Mouse (Mus musculus) neural tube, embryonic 13.5 days (tissue): Measurements from ENCODE around the gene Cyb5b. TPM values are rescaled to one million over a fixed set of nuclear protein-coding genes. Genes with fewer than 3 reads are reported as not detected.
"Not testable (repeated sequence)": the region's sequence is repeated elsewhere in the genome, so short reads cannot be mapped to it uniquely, and the experiment has no call there.

ENCODE experiments used
- ATAC-seq: fragments of 200-750 bp; cut with Nextera tagmentation; 2 replicates; pipeline ENCODE4 v1.8.0; 2017; ENCODE audit warnings: low read depth, mild to moderate bottlenecking, moderate TSS enrichment, moderate library complexity
- H3K27ac ChIP-seq: fragments of 300-500 bp; sonication (generic); replicated peaks from 2 replicates; pipeline ENCODE4 v1.5.1; 2015; ENCODE audit warnings: moderate library complexity, mild to moderate bottlenecking, inconsistent platforms
- H3K27me3 ChIP-seq: fragments of 300-500 bp; sonication (generic); 2 replicates; pipeline ENCODE4 v1.6.1; 2015; ENCODE audit warnings: mild to moderate bottlenecking, inconsistent platforms
- H3K36me3 ChIP-seq: fragments of 300-500 bp; sonication (generic); 2 replicates; pipeline ENCODE4 v1.6.1; 2015; ENCODE audit warnings: mild to moderate bottlenecking, inconsistent platforms
- H3K4me1 ChIP-seq: fragments of 300-500 bp; sonication (generic); replicated peaks from 2 replicates; pipeline ENCODE4 v1.6.1; 2015; ENCODE audit warnings: inconsistent platforms
- H3K4me2 ChIP-seq: fragments of 300-500 bp; sonication (generic); 2 replicates; pipeline ENCODE4 v1.6.1; 2015; ENCODE audit warnings: inconsistent platforms, mild to moderate bottlenecking, moderate library complexity
- H3K4me3 ChIP-seq: fragments of 300-500 bp; sonication (generic); 2 replicates; pipeline ENCODE4 v1.5.1; 2015; ENCODE audit warnings: mild to moderate bottlenecking, inconsistent platforms
- H3K9ac ChIP-seq: fragments of 300-500 bp; sonication (generic); 2 replicates; pipeline ENCODE4 v1.6.1; 2015; ENCODE audit warnings: moderate library complexity, mild to moderate bottlenecking, inconsistent platforms
- H3K9me3 ChIP-seq: fragments of 300-500 bp; sonication (generic); 2 replicates; pipeline ENCODE4 v1.6.1; 2016; ENCODE audit warnings: inconsistent platforms
- WGBS: fragments of 180-500 bp; shearing (Covaris S2); methylation state at CpG from one replicate; pipeline ENCODE4 v1.1.7; 2015; 5-methylcytosine and 5-hydroxymethylcytosine counted together
- polyA plus RNA-seq: library from polyadenylated mRNA; unstranded; fragments of >200 nt; fragmentation: Nextera tagmentation; extraction: Ambion mirVana; gene quantifications from 2 replicates; pipeline ENCODE4 v1.2.1, GENCODE M21; 2015

Cyb5b gene
- 94.1 and 105 TPM in 2 replicates for polyA plus RNA-seq

DNA sequence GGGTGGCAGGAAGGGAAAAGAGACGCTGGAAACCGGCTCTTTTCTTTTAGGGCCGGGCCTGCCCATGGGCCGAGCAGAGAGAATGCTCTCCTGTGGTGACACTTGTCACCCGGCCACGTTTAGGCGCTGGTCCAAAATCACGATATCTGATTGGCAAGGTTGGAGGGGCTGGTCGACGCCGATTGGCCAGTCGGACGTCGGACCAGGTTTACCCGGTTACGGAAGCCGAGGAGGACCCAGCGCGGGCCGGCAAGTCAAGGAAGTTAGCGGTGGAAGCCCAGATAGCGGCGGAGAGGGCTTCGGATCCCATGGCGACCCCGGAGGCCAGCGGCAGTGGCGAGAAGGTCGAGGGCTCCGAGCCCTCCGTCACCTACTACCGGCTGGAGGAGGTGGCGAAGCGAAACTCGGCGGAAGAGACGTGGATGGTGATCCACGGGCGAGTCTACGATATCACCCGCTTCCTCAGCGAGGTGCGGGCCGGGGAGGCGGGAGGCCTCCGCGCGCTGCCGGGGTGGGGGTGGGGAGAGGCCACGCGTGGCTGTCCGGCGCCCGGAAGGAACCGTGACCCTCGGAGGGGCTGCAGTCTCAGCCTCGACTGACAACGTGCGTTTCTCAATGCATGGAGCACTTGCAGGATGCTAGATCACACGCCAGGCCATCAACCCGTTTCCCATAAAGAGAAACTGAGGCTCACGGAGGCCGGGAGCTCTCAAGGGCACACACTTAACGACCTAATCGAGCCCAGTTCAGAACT, at the start of gene Cyb5b:
Cyb5b (plus strand) TSS at position 237 of the 754 bp plus-strand sequence.
- WGBS: 1% methylated on average over 65 of the region's 65 CpGs
- Histone ChIP-seq H3K9ac (peak within 1 kb of the TSS; percentile 82), H3K4me1 (peaks cover 14% of the 10 kb centered on the region), H3K9me3 (no peaks in the 10 kb centered on the region), H3K27ac (peak within 1 kb of the TSS; percentile 81), H3K4me3 (peak within 1 kb of the TSS; percentile 60), H3K36me3 (peaks cover 28% of the 10 kb centered on the region), H3K27me3 (no peaks in the 10 kb centered on the region), H3K4me2 (peak within 1 kb of the TSS; percentile 78)
- ATAC-seq: peak; percentile 97

DNA sequence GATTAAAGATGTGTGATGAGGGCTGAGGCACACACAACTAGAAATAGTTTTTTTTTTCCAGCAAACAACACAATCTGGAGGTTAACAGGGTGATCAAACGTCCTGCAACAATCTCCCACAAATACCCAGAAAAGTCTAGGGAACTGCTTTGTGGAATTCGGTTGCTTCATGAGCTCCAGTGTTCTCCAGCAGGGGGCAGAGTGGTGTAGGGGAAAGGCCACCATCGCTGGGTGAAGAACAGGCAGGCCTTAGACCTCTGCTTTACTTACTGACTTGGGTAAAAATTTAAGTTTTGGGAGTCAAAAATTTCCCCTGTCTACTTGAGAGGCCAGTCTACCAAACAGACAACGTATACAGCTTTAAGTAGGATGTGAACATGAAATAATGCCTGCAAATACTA, 45.9 kb upstream of the Cyb5b start:
- no peak overlapping the region for H3K4me2 ChIP-seq
- H3K9ac ChIP-seq: no peak overlapping the region
- no peak overlapping the region for H3K4me3 ChIP-seq
- no peaks in the 10 kb centered on the region for H3K36me3 ChIP-seq
- no peak overlapping the region for H3K27ac ChIP-seq
- H3K27me3 ChIP-seq: no peaks in the 10 kb centered on the region
- 8% methylated on average over 4 of the region's 4 CpGs for WGBS
- H3K9me3 ChIP-seq: no peaks in the 10 kb centered on the region
- H3K4me1 ChIP-seq: no peaks in the 10 kb centered on the region
- ATAC-seq: no peak

DNA sequence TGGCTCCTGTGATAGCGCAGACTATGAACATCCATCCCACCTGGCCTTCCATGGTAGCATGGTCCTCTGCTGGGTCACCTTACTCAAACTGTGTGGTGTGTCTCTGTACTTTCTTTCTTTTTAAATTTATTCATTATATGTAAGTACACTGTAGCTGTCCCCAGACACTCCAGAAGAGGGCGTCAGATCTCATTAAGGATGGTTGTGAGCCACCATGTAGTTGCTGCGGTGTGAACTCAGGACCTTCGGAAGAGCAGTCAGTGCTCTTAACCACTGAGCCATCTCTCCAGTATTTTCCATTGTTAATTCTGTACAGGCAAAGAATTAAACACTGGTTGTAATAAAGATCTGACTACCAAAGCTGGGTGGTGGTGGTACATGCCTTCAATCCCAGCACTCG, 42.4 kb upstream of the Cyb5b start:
- ATAC-seq, H3K27ac ChIP-seq, H3K4me2 ChIP-seq, H3K27me3 ChIP-seq, H3K9ac ChIP-seq, H3K4me3 ChIP-seq, H3K4me1 ChIP-seq, H3K36me3 ChIP-seq, H3K9me3 ChIP-seq: not testable (repeated sequence)
- WGBS: 93% methylated on average over 5 of the region's 5 CpGs

GRCm38 (mm10) chr8:107108978-107109720, 41.3 kb upstream of the Cyb5b start:
- no peaks in the 10 kb centered on the region for H3K9me3 ChIP-seq
- H3K4me1 ChIP-seq: peaks cover 1% of the 10 kb centered on the region
- 72% methylated on average over 23 of the region's 23 CpGs for WGBS
- no peaks in the 10 kb centered on the region for H3K36me3 ChIP-seq
- no peak overlapping the region for H3K9ac ChIP-seq
- ATAC-seq: no peak
- 0 out of 2 replicates have a peak overlapping the region, but pooled peaks have one; percentile 7 for H3K4me2 ChIP-seq
- H3K4me3 ChIP-seq: no peak overlapping the region
- H3K27ac ChIP-seq: no peak overlapping the region
- no peaks in the 10 kb centered on the region for H3K27me3 ChIP-seq

- H3K4me1 ChIP-seq: peaks cover 9% of the 10 kb centered on the region
- no peak overlapping the region for H3K4me2 ChIP-seq
- H3K4me3 ChIP-seq: no peak overlapping the region
- no peaks in the 10 kb centered on the region for H3K27me3 ChIP-seq
- H3K36me3 ChIP-seq: no peaks in the 10 kb centered on the region
- H3K27ac ChIP-seq: no peak overlapping the region
- no peaks in the 10 kb centered on the region for H3K9me3 ChIP-seq
- no peak for ATAC-seq
- WGBS: 86% methylated on average over 5 of the region's 5 CpGs
- H3K9ac ChIP-seq: no peak overlapping the region
Observed at GRCm38 (mm10) chr8:107109816-107110435, 40.5 kb upstream of the Cyb5b start.

DNA sequence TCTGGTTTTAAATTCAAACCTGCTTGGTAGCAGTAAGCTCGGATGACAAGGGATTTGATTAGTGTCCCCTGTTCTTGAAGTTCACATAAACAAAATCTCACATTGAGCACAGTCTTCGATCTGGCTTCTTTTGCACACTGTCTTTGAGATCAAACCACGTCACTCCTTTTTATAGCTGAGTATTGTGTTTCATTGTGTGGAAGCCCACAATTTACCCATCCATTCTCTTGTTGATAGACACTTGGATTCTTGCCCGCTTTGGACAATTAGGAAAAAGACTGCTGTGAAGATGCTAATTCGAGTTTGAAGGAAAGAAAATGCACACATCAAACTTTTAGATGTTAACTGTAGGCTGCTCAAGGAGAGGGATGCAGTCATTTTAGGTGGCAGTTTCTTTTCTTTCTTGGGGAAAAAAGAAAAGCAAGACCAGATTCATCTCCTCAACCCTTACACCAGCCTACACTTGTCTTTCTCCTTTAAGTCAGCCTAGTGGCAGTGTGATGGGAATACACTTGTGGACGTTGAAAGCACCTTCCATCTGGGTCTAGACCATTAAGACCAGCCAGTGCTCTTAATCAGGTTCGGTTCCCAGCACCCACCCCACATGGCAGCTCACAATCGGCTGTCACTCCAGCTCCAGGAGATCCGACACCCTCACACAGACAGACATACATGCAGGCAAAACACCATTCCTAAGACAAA, 39.7 kb upstream of the Cyb5b start:
- WGBS: 54% methylated on average over 9 of the region's 9 CpGs
- ATAC-seq: no peak

GRCm38 (mm10) chr8:107111340-107112105, 38.9 kb upstream of the Cyb5b start:
- peaks cover 9% of the 10 kb centered on the region for H3K4me1 ChIP-seq
- no peaks in the 10 kb centered on the region for H3K9me3 ChIP-seq
- ATAC-seq: no peak
- no peak overlapping the region for H3K27ac ChIP-seq
- H3K9ac ChIP-seq: no peak overlapping the region
- H3K4me2 ChIP-seq: no peak overlapping the region
- H3K27me3 ChIP-seq: no peaks in the 10 kb centered on the region
- H3K4me3 ChIP-seq: no peak overlapping the region
- H3K36me3 ChIP-seq: no peaks in the 10 kb centered on the region
- WGBS: 88% methylated on average over 10 of the region's 11 CpGs

More for the DNA sequence above, 39.7 kb upstream of the Cyb5b start:
- Histone ChIP-seq H3K4me2 (no peak overlapping the region), H3K27ac (no peak overlapping the region), H3K9ac (no peak overlapping the region), H3K4me3 (no peak overlapping the region), H3K27me3 (no peaks in the 10 kb centered on the region), H3K4me1 (peaks cover 9% of the 10 kb centered on the region), H3K9me3 (no peaks in the 10 kb centered on the region), H3K36me3 (no peaks in the 10 kb centered on the region)

DNA sequence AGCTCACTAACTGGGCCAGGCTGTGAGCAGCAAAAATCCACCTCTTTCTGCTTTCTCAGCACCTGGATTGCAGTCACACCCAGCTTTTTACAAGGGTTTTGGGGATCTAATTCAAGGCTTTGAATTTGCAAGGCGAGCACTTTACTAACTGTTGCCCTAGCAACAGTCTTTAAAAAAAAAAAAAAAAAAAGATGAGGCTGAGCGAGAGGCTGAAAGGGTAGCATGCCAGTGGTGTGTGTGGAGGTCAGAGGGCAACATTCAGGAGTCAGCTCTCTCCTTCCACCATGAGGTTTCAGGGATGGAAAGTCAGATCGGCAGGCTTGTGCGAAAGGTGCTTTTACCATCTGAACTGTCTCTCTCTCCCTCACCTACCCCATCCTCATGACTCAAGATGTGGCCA, 37.2 kb upstream of the Cyb5b start:
- Histone ChIP-seq H3K9me3 (no peaks in the 10 kb centered on the region), H3K27ac (no peak overlapping the region), H3K36me3 (no peaks in the 10 kb centered on the region), H3K9ac (no peak overlapping the region), H3K4me1 (peaks cover 9% of the 10 kb centered on the region), H3K27me3 (no peaks in the 10 kb centered on the region), H3K4me3 (no peak overlapping the region), H3K4me2 (no peak overlapping the region)
- WGBS: 44% methylated on average over 4 of the region's 4 CpGs
- ATAC-seq: no peak

DNA sequence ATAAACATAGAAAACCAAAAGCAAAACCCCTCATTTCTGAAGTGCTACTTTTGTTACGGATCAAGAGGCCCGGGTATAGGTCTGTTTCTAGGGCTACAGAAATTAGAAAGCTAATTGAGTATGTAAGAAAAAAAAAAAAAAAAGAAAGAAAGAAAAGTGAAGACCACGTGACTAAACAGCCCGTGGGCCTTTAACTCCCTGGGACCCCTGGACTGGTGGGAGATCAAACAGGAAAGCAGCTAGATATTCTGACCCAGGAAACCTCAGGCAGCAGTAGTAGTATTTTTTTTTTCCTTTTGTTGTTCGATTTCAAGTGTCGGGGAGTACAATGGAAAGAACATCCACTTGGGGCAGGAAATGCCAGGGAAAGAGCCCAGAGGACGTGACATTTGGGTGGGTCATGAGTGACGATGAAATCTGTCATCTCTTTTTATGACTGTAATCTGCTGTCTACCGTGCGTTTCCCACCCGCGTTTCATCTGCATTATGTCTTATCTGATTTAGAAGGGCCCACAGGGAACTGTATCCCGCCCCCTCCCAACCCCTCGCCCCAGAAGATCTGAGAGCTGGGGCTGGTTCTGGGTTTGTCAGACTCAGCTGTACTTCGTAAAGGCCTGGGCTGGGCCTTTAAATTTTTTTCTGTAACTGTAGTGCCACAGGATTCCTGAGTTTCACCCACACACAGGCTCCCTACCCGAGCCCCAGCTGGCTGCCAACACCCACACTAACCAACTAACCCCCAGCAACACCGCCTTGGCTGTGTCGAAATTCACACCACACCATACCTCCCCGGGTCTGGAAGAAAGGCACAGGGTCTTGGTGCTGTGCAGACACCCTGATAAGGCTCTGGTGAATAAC, 36.1 kb upstream of the Cyb5b start:
- Histone ChIP-seq H3K4me2 (no peak overlapping the region), H3K4me1 (peaks cover 9% of the 10 kb centered on the region), H3K27me3 (no peaks in the 10 kb centered on the region), H3K9ac (0 out of 2 replicates have a peak overlapping the region, but pooled peaks have one; percentile 17), H3K36me3 (no peaks in the 10 kb centered on the region), H3K4me3 (no peak overlapping the region), H3K27ac (no peak overlapping the region), H3K9me3 (no peaks in the 10 kb centered on the region)
- 59% methylated on average over 19 of the region's 19 CpGs for WGBS
- ATAC-seq: no peak

DNA sequence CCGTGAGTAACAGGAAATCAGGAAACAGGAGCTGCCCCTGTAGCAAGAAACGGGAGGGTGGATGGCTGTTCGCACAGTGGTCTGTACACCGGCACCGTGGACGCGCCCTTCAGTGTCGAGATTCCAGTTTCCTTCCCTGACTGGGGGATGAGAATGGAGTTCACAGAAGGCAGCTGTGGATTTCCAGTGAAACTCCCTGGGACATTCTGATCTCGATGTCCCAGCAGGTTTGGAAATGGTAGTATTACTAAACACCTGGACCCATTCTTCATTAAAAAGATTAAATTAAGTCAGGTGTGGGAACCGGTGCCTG, 35.5 kb upstream of the Cyb5b start:
- WGBS: 81% methylated on average over 10 of the region's 10 CpGs

GRCm38 (mm10) chr8:107116023-107116422, 34.4 kb upstream of the Cyb5b start:
- no peak overlapping the region for H3K4me3 ChIP-seq
- H3K9ac ChIP-seq: no peak overlapping the region
- H3K9me3 ChIP-seq: no peaks in the 10 kb centered on the region
- no peak overlapping the region for H3K4me2 ChIP-seq
- 17% methylated on average over 11 of the region's 11 CpGs for WGBS
- H3K36me3 ChIP-seq: no peaks in the 10 kb centered on the region
- H3K4me1 ChIP-seq: peaks cover 9% of the 10 kb centered on the region
- H3K27ac ChIP-seq: no peak overlapping the region
- ATAC-seq: peak; percentile 71; the same call in 1 of the 2 replicates
- H3K27me3 ChIP-seq: no peaks in the 10 kb centered on the region

More for the DNA sequence above, 35.5 kb upstream of the Cyb5b start:
- Histone ChIP-seq H3K9ac (0 out of 2 replicates have a peak overlapping the region, but pooled peaks have one; percentile 17), H3K27me3 (no peaks in the 10 kb centered on the region), H3K4me2 (no peak overlapping the region), H3K4me3 (no peak overlapping the region), H3K9me3 (no peaks in the 10 kb centered on the region), H3K27ac (no peak overlapping the region), H3K4me1 (peaks cover 9% of the 10 kb centered on the region), H3K36me3 (no peaks in the 10 kb centered on the region)
- no peak for ATAC-seq
